Mouse (Mus musculus) adipocyte (in vitro differentiated cells): ENCODE measurements around the gene Cysrt1.
"Not testable (repeated sequence)": the region's sequence is repeated elsewhere in the genome, so short reads cannot be mapped to it uniquely, and the experiment has no call there.

ENCODE experiments used
- DNase-seq: peaks from one replicate; pipeline ENCODE4 v3.0.0-alpha.2; 2016; ENCODE audit warnings: low spot score

Gene Cysrt1

DNA sequence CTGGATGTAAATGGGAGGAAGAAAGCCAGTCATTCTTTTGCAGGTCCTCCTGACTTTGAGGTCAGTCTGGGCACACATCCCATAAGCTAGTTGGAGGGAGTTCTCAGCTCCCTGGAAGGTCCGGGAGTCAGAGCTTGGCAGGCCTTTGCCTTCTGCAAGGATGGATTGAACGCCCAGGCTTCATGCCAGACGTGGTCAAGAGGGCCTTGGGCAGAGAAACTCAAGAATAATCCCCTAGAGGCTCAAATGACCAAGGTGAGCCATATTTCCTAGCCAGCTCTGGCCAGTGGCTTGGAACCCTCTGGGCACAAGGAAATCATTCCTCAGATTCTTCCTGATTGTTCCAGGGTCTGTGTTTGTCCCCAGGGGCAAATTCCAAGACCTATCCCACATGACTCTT, 22.6 kb upstream of the Cysrt1 start:
- peak; percentile 66 for DNase-seq

DNA sequence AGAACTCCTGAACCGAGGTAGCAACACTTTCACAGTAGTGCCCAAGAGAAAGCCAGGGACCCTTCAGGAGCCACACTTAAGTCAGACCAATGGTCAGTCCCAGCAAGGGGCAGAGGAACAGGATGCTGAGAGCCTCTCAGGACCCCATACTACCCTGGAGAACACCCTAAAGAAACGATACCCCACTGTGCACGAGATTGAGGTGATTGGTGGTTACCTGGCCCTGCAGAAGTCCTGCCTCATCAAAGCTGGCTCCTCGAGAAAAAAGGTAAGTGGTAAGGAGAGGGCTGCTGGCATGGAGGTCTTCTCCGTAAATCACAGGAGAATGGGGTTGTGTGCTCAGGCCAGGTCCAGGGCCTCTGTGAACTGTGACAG, 22.0 kb upstream of the Cysrt1 start:
- no peak for DNase-seq

DNA sequence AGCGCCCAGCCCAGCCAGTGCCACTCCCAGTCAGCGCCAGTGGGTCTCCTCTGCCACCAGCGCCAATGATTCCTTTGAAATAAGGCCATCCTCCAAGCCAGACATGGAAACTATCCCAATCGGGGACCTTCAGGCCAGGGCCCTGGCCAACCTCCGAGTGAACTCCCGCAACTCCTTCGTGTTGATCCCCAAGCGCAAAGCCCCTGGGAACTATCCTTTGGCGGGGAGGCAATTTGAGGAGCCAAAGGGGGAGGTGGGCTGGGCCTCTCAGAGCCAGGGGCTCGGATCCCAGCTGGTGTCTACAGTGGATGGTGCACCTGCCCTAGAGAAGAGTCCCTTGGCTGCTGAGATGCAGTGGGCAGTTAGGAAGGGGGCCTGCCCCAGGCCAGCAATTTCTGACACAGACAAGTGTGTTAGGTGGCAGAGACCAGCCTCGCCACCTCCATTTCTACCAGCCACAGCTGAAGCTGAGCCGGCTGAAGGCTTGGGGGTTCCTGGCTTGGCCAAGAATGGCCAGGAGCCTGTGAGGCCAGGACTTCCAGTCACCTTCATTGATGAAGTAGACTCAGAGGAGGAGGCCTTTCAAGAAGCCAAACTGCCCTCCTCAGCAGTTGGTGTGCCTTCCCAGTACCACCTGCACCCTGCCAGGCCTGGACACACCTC, 21.5 kb upstream of the Cysrt1 start:
- DNase-seq = no peak

DNA sequence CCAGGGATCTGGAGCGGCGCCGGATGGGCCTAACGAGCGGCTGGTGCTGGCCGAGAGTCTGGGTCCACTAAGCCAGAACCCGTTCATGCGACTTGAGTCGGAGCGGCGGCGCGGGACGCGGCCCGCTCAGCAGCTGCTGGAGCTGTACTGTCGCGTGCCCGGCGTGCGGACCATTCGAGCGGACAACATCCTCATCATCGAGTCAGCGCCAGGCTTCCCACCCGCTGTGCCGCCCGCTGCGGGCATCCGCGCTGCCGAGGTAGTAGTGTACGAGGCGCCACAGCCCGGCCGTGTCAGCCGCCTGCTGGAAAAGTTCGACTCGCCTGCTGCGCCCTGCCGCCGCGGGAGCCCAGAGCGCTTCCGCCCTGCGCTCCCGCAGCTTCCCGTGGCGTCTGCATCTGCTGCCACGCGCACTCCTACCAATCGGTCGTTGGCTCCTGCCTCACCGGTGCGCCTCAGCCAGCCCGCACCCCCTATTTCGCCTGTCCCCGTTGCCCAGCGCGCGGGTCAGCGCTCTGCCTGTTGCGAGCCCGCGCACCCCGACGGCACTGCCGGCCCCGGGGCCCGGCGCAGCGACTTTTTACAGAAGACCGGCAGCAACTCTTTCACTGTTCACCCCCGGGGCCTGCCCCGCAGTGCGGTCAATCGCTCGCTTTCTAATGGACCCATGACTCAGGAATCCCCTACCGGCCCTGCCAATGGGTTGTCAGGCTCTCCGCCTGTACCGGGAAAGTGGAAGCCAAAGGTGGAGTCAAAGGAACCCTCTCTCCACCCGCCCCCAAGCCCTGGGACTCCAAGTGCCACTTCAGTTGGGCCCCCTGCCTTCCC, 20.8 kb upstream of the Cysrt1 start:
- DNase-seq = no peak

DNA sequence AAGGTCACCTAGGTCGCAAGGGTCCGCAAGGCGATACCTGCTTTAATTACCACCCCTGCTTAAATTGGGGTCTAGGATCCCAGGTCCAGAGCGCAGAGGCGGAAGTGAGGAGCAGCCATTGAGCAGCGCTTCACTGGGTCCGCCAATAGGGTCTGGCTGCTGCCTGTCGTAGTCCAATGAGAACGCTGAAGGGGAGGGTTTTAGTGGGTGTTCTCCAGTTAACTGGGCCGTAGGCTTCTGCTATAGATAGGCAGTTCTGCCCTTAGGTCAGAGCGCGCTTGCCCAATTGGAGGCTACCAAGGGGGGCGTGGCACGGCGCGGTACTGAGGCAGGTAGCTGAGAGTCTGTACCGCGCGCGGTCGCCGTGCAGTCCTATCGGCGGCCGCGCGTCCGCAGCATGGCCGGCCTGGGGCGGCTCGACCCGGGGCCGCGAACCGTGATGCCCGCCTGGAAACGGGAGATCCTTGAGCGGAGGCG, 20.1 kb upstream of the Cysrt1 start, which contains the start of gene Tprn:
TSS of gene Tprn (plus strand) at position 328 of the 477 bp plus-strand sequence.
- peak; percentile 95 for DNase-seq

DNA sequence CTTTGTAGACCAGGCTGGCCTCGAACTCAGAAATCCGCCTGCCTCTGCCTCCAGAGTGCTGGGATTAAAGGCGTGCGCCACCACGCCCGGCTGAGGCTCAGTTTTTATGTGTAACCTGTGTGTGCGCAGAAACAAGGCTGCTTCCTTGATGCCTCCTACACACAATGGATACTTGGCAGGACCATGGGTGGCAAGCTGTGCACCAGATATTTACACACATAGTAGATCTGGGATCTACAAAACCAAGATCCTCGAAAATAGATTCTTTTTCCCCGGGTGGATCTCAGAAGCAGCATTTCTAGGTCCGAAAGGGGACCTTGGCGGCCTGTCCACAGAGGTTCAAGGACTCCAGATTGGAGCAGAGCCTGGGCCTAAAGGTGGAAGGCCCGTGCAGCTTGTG, 19.6 kb upstream of the Cysrt1 start:
- no peak for DNase-seq

DNA sequence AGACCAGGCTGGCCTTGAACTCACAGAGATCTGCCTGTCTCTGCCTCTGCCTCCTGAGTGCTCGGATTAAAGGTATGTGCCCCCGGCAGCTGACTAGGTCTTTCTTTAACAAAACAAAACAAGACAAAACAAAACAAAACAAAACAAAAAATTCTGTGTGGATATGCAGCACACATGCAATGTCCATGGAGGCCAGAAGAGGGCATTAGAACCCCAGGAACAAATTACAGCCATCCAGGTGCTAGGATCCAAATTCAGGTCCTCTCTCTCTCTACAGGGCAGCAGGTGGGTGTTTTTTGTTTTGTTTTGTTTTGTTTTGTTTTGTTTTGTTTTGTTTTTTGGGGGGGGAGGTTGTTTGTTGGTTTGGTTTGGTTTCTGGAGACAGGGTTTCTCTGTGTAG, 16.6 kb upstream of the Cysrt1 start:
- DNase-seq = no peak

DNA sequence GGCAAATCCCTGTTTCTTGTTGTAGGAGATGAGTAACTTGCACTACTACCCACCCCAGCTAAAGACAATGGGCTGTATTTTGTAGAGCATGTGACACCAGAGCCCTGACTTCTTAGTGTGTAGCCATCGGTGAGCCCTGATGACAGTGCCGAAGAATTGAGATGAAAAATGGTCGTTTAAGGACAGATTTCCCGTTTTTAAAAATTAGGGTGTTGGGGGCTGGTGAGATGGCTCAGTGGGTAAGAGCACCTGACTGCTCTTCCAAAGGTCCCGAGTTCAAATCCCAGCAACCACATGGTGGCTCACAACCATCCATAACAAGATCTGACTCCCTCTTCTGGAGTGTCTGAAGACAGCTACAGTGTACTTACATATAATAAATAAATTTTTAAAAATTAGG, 15.0 kb upstream of the Cysrt1 start:
- DNase-seq = not testable (repeated sequence)

DNA sequence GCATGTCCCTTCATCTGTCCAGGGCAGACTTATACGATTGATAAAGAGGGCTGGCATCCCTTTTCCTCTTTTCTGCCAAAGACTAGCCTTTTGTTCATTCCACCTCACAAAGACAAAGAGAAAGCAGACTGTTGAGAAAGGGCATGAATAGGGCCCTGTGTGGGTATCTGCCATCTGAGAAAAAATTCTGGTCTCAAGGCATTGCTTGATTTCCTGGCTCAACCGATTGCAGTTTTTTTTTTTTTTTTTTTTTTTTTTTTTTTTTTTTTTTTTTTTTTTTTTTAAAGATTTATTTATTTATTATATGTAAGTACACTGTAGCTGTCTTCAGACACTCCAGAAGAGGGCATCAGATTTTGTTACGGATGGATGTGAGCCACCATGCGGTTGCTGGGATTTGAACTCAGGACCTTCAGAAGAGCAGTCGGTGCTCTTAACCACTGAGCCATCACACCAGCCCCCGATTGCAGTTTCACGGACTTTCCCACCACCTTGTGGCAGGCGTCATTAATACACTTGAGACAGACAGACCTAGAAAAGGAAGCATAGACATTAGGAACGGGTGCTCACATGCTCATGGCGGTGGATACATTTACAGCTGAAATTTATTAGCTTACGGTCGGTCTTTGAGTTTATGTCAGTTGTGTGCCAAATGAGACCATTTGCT, 14.3 kb upstream of the Cysrt1 start:
- DNase-seq = peak; percentile 63

DNA sequence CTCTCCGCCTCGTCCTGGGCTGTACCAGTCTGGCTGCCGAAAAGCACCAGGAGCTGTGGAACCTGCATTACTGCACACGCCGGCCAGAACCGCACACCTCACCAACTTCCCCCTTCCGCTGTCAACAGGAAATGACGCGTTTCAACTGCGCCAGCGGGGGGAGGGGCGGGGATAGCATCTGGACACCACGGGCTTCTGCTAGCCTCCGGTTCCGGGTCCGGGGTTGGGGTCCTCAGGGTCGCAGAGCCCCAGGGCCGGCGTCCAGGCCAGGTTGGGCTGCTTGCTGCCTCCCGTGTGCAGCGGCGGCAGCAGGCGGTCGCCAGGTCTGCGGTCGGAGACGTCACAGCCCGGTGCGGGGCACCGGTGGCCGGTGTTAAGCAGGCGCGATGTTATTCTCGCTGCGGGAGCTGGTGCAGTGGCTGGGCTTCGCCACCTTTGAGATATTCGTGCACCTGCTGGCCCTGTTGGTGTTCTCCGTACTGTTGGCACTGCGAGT, 13.1 kb upstream of the Cysrt1 start, which contains the start of gene Tmem203:
TSS of gene Tmem203 (plus strand) at position 156 of the 496 bp plus-strand sequence.
- DNase-seq = peak; percentile 91

DNA sequence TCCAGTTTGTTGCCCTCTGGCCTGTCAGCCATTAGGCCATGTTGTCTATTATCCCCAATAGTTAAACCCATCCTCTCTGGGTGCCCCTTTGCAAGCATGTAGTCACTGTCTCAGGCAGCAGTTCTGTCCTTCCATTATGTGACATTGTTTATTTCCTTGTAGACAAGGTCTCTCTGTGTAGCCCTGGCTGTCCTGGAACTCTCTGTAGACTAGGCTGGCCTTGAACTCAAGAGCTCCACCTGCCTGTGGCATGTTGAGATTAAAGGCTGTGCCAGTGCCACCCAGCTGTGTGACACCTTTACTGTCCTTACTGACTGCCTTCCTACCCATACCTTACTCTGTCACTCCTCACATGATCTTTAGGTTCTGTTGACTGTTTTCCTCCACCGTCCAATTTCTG, 10.1 kb upstream of the Cysrt1 start:
- DNase-seq = no peak

DNA sequence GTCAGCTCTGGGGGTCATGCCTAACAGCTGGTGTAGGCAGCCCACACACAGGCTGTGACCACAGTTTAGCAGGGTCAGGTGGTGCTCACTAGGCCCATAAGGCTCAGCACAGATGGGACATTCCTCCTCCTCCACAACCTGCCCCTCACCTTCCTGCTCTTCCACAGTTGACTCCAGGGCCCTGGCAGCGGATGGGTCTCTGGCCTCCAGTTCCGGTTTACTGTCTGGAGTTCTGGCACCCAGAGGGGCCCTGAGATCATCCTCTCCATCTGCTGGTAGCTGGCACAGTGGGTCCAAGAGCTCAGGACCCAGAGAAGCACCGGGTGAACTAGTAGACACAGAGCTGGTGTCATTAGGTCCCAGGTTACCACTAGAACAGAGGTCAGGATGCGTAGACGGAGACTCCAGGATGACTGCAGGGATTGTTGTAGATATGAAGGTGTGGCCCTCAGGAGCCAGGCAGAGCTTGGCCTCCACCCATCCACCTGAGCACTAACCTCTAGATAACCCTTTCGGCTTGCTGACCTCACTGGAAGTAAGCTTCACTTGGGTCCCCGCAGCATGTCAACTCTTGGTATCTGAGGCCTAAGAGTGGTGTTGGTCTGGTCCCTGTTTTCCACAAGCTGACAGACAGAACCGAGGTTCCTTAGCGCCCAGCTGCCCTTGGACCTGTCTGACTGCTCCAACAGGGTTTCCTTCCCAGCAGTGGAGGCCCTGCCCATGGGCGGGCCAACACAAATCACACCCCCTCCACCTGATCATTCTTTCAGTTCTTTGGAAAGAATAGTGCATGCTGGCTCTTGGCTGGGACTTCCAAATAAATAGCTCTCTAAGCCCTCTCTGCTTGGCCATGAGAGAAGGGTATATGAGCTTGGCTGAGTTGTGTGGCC, 4.2 kb upstream of the Cysrt1 start, which contains the start of gene AL732309.1:
TSS of gene AL732309.1 (minus strand) at position 681 of the 890 bp plus-strand sequence.
- DNase-seq = no peak

DNA sequence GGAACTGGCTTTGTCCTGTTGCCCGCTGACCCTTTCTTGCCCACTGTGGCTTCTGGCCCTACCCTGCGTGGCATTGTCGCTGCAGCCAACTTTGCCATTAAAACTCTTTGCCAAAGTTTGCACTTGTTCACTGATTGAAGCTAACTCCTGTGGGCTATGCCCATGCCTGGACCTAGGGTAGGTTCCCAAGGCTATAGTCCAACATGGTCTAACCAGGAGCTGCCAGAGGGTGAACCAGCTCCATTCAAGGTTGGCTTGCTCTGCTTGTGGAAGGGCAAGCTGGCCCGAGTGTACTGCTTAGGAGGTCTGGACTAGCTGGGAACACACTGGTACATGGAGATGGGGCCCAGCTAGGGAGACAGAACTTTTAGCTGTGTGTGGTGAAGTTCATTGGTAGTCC, 1.9 kb upstream of the Cysrt1 start:
- no peak for DNase-seq

DNA sequence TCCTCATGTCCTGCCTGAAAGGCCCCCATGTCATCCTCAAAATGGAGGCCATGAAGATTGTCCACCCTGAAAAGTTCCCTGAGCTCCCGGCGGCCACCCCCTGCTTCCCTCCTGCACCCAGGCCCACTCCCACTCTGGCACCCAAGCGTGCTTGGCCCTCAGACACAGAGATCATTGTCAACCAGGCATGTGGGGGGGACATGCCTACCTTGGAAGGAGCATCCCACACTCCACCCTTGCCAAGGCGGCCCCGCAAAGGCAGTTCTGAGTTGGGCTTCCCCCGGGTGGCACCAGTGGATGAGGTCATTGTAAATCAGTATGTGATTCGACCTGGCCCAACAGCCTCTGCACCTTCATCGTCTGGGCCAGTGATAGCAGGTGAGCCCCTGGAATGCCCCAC, 1.1 kb upstream of the Cysrt1 start:
- DNase-seq = no peak

DNA sequence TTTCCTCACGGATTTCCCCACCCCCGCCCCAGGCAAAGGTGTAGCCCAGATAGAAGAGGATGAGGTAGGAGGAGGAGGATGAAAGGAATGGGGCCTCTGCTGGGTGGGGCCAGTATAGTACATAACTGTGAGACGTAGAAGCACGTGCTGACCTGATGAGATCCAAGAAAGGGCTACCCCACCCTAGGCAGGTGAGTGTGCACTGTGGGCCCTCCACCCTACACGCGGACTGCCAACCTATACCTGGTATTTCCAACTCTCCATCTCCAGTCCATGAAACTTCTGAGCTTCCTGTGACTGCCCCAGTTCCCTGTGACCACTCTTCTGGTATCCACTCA, 845 bp downstream of the Cysrt1 start:
- no peak for DNase-seq

DNA sequence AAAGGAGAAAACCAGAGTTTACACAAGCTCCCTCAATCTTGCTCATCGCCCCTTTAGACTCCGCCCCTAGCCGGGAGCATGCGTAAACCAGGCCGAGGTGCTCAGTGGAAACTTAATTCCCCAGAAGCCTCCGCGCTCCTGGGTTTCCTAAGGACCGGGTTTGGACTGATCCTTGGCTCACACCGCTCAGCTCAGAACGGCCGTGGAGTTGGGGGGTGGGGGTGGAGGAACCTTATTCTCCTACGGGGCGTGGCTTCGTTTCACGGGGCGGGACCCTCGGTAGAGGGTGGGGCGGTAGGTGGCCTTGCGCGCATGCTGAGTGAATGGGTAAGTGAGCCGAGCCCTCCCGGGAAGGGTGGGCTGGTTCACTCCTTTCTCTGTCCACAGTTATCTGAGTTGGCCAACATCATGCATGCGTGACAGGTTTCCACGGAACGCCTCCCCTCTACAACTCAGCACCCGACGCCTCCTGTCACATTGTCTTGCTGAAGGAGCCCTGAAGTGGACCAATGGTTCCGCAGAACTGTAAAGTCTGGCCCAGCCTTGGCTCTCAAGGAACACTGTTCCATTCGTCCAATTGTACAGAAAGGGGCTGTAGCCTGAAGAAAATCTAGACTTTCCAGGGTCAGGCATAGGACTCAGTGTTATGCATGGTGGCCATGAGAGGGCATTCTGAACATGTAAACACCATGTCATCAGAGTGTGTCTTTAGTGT, 1.4 kb downstream of the Cysrt1 start:
- no peak for DNase-seq

DNA sequence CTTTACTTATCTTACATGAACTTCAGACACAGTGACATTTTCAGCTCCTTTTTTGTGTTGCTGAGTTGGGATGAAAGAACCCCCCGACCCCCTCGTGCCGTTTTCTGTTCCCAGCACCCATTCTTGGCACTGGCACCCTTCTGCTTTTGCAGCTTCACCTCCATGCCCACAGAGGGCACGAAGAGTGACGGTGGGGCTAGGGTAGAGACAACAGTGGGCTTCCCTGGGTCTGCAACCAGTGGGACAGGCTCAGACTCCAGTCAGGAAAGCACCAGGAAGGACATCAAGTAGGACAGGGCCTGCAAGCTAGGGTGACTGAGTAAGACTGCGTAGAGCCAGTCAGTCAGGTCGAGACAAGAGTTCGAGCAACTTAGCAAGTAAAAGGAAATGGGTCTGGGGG, 1.9 kb downstream of the Cysrt1 start:
- DNase-seq = no peak

DNA sequence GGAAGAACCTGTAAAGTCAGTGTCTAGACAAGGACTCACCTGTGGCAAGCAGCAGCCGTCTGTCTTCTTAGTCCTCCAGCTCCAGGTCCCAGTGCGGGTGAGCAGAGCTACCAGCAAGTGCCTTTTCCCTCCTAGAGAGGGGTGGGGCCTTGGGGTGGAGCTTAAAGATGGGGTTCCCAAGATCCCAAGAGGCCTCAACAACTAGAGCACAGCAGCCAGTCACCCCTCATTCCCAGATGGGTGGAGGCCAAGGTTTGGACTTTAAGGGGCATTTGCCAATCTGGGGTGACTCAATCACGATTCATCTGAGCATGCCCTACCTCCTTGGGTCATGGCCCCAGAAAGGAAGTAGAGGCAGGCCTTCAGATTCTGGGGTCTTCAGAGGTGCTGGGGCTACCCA, 2.5 kb downstream of the Cysrt1 start:
- no peak for DNase-seq

DNA sequence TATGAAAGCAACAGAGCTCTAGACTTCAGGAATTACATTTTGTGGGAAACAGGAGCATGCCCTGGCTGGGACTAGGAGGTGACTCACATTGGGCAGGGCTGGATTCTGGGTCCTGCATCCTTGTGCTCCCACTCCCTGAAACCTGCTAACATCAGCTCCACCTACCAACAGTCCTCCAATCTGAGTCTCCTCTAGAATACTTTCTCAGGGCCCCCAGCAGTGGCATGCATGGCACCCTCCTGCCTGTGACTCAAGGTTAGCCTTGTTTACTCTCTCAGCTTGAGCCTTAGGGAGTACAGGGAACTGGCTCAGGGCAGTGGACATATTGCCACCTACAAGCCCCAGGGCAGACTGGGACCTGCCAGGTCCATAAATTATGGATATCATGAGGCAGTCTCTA, 4.1 kb downstream of the Cysrt1 start:
- no peak for DNase-seq

DNA sequence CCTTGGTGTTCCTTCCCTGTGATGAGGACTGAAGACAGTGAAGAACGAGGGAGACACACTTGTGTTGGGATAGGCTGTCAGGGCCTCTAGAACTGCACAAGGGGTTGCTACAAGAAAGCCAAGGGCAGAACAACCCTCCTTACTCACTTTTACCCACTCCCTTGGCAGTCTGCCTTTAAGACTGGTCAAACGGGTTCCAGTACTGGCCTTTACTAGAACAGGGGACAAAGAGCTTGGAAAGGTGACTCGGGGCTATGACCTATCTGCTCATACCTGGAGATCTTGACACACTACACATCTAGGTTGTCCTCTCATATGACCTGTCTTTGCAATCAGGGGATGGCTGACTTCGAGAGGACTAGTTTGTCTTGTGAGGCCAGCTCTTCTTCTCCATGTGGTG, 4.7 kb downstream of the Cysrt1 start:
- DNase-seq = no peak

DNA sequence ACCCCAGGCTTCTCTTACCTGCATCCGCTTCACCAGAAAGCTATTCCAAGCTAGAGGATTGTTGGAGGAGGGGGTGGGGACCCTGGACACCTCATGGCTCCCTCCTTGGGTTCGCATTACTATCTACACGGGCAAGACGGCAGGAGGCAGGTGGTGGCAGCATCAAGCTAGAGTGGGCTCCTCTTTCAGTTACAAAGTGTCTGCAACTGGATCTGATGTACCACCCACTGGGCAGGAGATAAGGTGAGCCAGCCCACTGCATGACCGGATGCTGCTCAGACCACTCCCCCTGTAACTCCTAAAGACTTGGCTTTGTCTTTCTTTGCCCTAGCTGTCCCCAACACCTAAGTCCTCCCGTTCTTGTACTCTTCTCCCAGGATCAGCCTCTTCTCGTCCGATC, 5.6 kb downstream of the Cysrt1 start, which contains the start of gene Rnf224:
TSS of gene Rnf224 (minus strand) at position 174 of the 400 bp plus-strand sequence.
- no peak for DNase-seq
